Mouse (Mus musculus) lung, postnatal 0 days (tissue): ENCODE measurements around the gene St3gal3. TPM values are rescaled to one million over a fixed set of nuclear protein-coding genes. Genes with fewer than 3 reads are reported as not detected.

Source experiments
- ATAC-seq: fragments of 200-750 bp; cut with Nextera tagmentation; 2 replicates; pipeline ENCODE4 v1.8.0; 2017; ENCODE audit warnings: moderate library complexity
- DNase-seq: peaks from one replicate; pipeline ENCODE4 v3.0.0-alpha.2; 2016; ENCODE audit warnings: low spot score
- H3K27ac ChIP-seq: fragments of 300-500 bp; sonication (generic); 2 replicates; pipeline ENCODE4 v1.5.1; 2014; ENCODE audit warnings: antibody characterized with exemption, mild to moderate bottlenecking, low read length, mixed read lengths
- H3K27me3 ChIP-seq: fragments of 300-500 bp; sonication (generic); replicated peaks from 2 replicates; pipeline ENCODE4 v1.6.1; 2014; ENCODE audit warnings: low read length, mixed read lengths; ENCODE audit not compliant: insufficient read depth
- H3K36me3 ChIP-seq: fragments of 300-500 bp; sonication (generic); 2 replicates; pipeline ENCODE4 v1.6.1; 2014; ENCODE audit warnings: low read length, mixed read lengths; ENCODE audit not compliant: insufficient read depth
- H3K4me1 ChIP-seq: fragments of 300-500 bp; sonication (generic); 2 replicates; pipeline ENCODE4 v1.6.1; 2014; ENCODE audit warnings: antibody characterized with exemption, low read depth, low read length, mixed read lengths; ENCODE audit not compliant: insufficient read depth
- H3K4me2 ChIP-seq: fragments of 300-500 bp; sonication (generic); replicated peaks from 2 replicates; pipeline ENCODE4 v1.6.1; 2014; ENCODE audit warnings: low read depth, mild to moderate bottlenecking, low read length, moderate library complexity, mixed read lengths
- H3K4me3 ChIP-seq: fragments of 300-500 bp; sonication (generic); 2 replicates; pipeline ENCODE4 v1.5.1; 2014; ENCODE audit warnings: low read depth, low read length
- H3K9ac ChIP-seq: fragments of 300-500 bp; sonication (generic); replicated peaks from 2 replicates; pipeline ENCODE4 v1.6.1; 2014; ENCODE audit warnings: low read depth, mild to moderate bottlenecking
- H3K9me3 ChIP-seq: fragments of 300-500 bp; sonication (generic); 2 replicates; pipeline ENCODE4 v1.6.1; 2016; ENCODE audit warnings: low read length, mixed read lengths
- CTCF ChIP-seq: IDR thresholded peaks from 2 replicates; pipeline ENCODE4 v1.5.1; 2016; ENCODE audit warnings: antibody characterized with exemption, mild to moderate bottlenecking
- EP300 ChIP-seq: IDR thresholded peaks from 2 replicates; pipeline ENCODE4 v1.6.1; 2016; ENCODE audit warnings: antibody characterized with exemption, mild to moderate bottlenecking, control low read depth
- WGBS: fragments of 180-500 bp; shearing (Covaris S2); extraction: QIAGEN DNeasy Blood & Tissue Kit; methylation state at CpG from one replicate; pipeline ENCODE4 v1.1.7; 2014; 5-methylcytosine and 5-hydroxymethylcytosine counted together
- polyA plus RNA-seq: library from polyadenylated mRNA; unstranded; fragments of >200 nt; fragmentation: Nextera tagmentation; extraction: Ambion mirVana; gene quantifications from 2 replicates; pipeline ENCODE4 v1.2.1, GENCODE M21; 2015

St3gal3 gene
- polyA plus RNA-seq, 1 experiment from 2014 or later = 4.5 TPM

DNA sequence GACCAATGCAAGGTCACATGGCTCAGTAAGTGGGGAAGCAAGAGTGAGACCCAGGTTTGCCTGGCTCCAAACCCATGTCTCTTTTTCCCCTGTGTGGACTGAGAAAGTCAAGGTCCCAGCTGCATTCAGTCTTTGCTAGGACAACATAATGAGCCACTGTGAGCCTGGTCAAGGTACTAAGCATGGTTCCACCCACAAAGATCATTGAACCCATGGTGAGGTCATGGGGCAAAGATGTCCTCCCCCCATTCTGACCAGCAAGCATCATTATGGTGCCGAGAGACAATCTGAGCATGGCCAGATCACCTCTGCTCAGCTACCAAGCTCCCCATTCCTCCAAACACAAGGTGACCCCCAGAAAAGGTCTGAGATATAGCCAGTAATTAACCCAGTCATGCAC is 139.3 kb downstream of the St3gal3 start:
- H3K27me3 ChIP-seq = no peaks in the 10 kb centered on the region
- H3K4me1 ChIP-seq = peaks cover 14% of the 10 kb centered on the region; the same call in 1 of the 2 replicates
- no peak overlapping the region for H3K4me3 ChIP-seq
- no peak overlapping the region for H3K9ac ChIP-seq
- DNase-seq (no peak), ATAC-seq (no peak)
- H3K4me2 ChIP-seq = no peak overlapping the region
- H3K27ac ChIP-seq = no peak overlapping the region
- WGBS = 100% methylated on average over 1 of the region's 1 CpGs
- no peaks in the 10 kb centered on the region for H3K9me3 ChIP-seq
- H3K36me3 ChIP-seq = no peaks in the 10 kb centered on the region
- TF ChIP-seq EP300 = no peak

DNA sequence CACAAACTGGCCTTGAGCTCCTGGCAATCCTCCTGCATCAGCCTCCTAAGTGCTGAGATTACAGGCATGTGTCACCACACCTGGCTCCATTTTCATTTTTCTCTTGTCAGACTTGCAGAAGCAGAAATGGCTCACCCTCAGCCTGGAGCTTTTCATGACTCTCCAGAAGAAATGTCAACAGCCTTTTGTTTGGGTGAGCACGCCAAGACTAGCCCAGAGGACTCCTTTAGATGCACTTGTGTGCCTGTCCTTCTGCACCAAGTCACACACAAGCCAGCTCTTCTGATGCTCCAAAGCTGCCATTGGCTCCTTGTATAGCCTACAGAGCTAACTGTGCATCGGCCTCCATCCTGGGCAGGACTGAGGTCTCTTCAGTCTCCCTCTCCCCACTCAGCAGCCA is 141.3 kb downstream of the St3gal3 start:
- ATAC-seq (no peak), DNase-seq (no peak)
- Histone ChIP-seq H3K4me1 (peaks cover 8% of the 10 kb centered on the region; the same call in 1 of the 2 replicates), H3K4me3 (no peak overlapping the region), H3K9me3 (no peaks in the 10 kb centered on the region), H3K27ac (no peak overlapping the region), H3K9ac (no peak overlapping the region), H3K4me2 (no peak overlapping the region), H3K36me3 (no peaks in the 10 kb centered on the region), H3K27me3 (no peaks in the 10 kb centered on the region)
- TF ChIP-seq CTCF (no peak), EP300 (no peak)
- 32% methylated on average over 2 of the region's 2 CpGs for WGBS

DNA sequence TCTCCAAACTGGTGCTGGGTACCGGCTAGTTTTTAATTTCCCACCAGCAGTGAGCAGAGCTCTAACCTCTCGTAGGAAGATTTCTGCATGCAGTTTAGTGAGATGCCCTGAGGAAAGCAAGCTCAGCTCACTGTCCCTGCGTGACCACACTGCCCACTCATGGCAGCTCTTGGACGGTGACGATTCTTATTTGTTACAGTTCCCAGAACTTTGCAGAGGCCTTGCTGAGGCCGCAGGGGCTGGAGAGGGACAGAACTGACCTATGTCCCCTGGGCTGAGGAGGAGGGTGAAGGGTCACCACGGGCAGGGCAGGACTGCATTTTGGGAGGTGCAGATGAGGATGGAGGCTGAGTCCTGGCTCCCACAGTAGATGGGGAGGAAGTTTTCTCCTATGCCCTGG is 141.8 kb downstream of the St3gal3 start:
- Histone ChIP-seq H3K27me3 (no peaks in the 10 kb centered on the region), H3K4me3 (no peak overlapping the region), H3K27ac (no peak overlapping the region), H3K9me3 (no peaks in the 10 kb centered on the region), H3K4me1 (peaks cover 7% of the 10 kb centered on the region; the same call in 1 of the 2 replicates), H3K4me2 (no peak overlapping the region), H3K9ac (no peak overlapping the region), H3K36me3 (no peaks in the 10 kb centered on the region)
- no peak for ATAC-seq
- WGBS = 82% methylated on average over 7 of the region's 7 CpGs
- TF ChIP-seq EP300 = no peak
- TF ChIP-seq CTCF = peak; percentile 24
- DNase-seq = no peak

DNA sequence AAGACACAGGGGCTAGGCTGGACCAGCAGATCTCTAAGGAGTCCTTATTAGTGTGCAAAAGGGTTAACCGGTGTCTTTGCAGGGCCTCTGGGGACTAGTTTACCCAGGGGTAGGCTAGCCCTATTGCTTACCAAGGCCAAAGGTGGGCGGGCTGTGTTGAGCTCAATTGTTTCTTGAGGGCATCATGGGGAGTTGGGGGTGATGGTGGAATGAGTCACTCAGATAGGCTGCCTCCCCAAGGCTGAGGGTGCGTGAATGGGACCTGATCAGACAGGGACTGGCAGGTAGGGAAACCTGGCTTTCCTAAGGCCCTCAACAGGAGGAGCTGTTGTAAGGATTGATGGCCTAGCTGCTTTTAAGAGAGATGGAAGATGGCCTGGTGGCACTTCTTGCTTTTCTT is 142.7 kb downstream of the St3gal3 start:
- TF ChIP-seq EP300 (no peak), CTCF (no peak)
- WGBS = 93% methylated on average over 3 of the region's 3 CpGs
- DNase-seq = no peak

DNA sequence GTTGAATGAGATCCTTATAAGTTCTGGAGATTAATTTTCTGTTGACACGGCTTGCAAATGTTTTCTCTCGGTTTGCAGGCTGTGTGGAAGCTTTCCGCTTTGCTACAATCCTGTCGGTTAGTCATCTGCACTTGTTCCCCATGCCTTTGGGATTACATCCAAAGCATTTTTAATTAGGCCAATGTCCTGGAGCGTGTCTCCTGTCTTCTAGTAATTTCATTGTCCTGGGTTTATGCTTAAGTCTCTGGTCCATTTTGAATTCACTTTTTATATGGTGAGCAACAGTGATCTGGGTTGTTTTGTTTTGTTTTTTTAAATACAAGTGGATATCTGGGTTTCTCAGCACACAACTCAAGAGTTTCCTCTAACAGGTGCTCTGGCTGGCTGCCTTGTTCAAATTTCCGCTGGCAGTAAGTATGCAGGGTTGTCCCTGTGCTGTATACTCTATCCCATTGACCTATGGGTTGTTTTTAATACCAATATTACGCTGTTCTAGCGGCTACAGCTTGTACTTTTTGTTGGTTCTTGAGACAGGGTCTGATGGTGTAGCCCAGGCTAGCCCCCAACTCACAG is 143.6 kb downstream of the St3gal3 start:
- Histone ChIP-seq H3K4me1 (0 out of 2 replicates have a peak, but pooled peaks cover 2% of the 10 kb centered on the region), H3K27ac (no peak overlapping the region), H3K36me3 (no peaks in the 10 kb centered on the region), H3K4me3 (no peak overlapping the region), H3K4me2 (no peak overlapping the region), H3K9me3 (no peaks in the 10 kb centered on the region), H3K9ac (no peak overlapping the region), H3K27me3 (no peaks in the 10 kb centered on the region)
- no peak for DNase-seq
- TF ChIP-seq EP300 = no peak
- no peak for TF ChIP-seq CTCF
- no peak for ATAC-seq
- 68% methylated on average over 8 of the region's 8 CpGs for WGBS

More for the DNA sequence above, 142.7 kb downstream of the St3gal3 start:
- H3K36me3 ChIP-seq = no peaks in the 10 kb centered on the region
- H3K9ac ChIP-seq = no peak overlapping the region
- H3K4me3 ChIP-seq = no peak overlapping the region
- no peaks in the 10 kb centered on the region for H3K27me3 ChIP-seq
- no peak overlapping the region for H3K4me2 ChIP-seq
- H3K4me1 ChIP-seq = peaks cover under 1% of the 10 kb centered on the region; the same call in 1 of the 2 replicates
- no peak overlapping the region for H3K27ac ChIP-seq
- H3K9me3 ChIP-seq = no peaks in the 10 kb centered on the region
- ATAC-seq = no peak

DNA sequence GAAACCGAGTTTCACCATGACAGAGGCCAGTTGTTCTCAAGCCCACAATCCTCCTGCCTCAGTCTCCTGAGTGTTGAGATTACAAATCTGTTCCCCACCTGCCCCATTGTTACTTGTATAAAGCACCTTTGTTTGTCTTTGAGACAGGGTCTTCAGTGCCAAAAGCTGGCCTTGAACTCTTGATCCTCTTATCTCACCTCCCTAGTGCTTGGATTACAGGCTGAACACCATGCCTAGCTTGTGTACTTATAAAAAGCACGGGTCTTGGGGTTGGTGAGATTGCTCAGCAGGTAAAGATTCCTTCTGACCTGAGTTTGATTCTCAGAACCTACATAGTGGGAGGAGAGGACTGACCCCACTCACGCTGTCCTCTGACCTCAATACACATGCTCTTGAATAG is 144.1 kb downstream of the St3gal3 start:
- Histone ChIP-seq H3K9me3 (no peaks in the 10 kb centered on the region), H3K9ac (no peak overlapping the region), H3K27ac (no peak overlapping the region), H3K4me2 (no peak overlapping the region), H3K36me3 (no peaks in the 10 kb centered on the region), H3K27me3 (no peaks in the 10 kb centered on the region), H3K4me3 (no peak overlapping the region), H3K4me1 (0 out of 2 replicates have a peak, but pooled peaks cover 2% of the 10 kb centered on the region)
- DNase-seq (no peak), ATAC-seq (no peak)
- WGBS = 73% methylated on average over 3 of the region's 3 CpGs
- TF ChIP-seq EP300 (no peak), CTCF (no peak)
